ENCODE assay signal across 30 mouse cellular contexts in genomic region chr16:36102211-36102610, GRCm38 (mm10). TPM values are rescaled to one million over a fixed set of nuclear protein-coding genes. Genes with fewer than 3 reads are reported as not detected.
"Had no signal": no experiment of that assay in that cellular context is flagged by ENCODE, and none has a peak within 500 bp of the region (broad histone marks: within the 10 kb centered on the region; RNA-seq: fewer than 3 reads in every experiment).

No protein-coding gene starts in this region.

- H3K36me3 ChIP-seq: heart, embryonic 12.5 days; hindbrain, embryonic 10.5 days; hindbrain, embryonic 12.5 days; intestine, embryonic 15.5 days; kidney, embryonic 15.5 days; limb, embryonic 10.5 days; limb, embryonic 12.5 days; liver, embryonic 13.5 days; liver, embryonic 15.5 days had no signal

- H3K27me3 ChIP-seq: heart, embryonic 12.5 days; hindbrain, embryonic 12.5 days; intestine, embryonic 15.5 days; kidney, embryonic 15.5 days; limb, embryonic 12.5 days; liver, embryonic 13.5 days; liver, embryonic 15.5 days had no signal

- ATAC-seq: hindbrain, embryonic 16.5 days; inflammation-experienced regulatory T-cells, adult 6 months; intestine, embryonic 15.5 days had no signal

- H3K9ac ChIP-seq: heart, embryonic 12.5 days; hindbrain, embryonic 12.5 days; hindbrain, embryonic 14.5 days; intestine, embryonic 15.5 days; kidney, embryonic 15.5 days; limb, embryonic 12.5 days; liver, embryonic 13.5 days; liver, embryonic 15.5 days had no signal

- H3K4me2 ChIP-seq: heart, embryonic 12.5 days; hindbrain, embryonic 12.5 days; hindbrain, embryonic 14.5 days; intestine, embryonic 15.5 days; kidney, embryonic 15.5 days; limb, embryonic 12.5 days; liver, embryonic 11.5 days; liver, embryonic 13.5 days; liver, embryonic 15.5 days had no signal

- H3K4me3 ChIP-seq: gastrocnemius, adult 2 months; heart, adult 2 months; heart, embryonic 12.5 days; hindbrain, embryonic 10.5 days; hindbrain, embryonic 12.5 days; intestine, embryonic 15.5 days; kidney, embryonic 15.5 days; left cerebral cortex, adult 2 months; limb, embryonic 10.5 days; limb, embryonic 12.5 days; liver, embryonic 13.5 days; liver, embryonic 15.5 days had no signal

- H3K27ac ChIP-seq: gastrocnemius, adult 2 months; heart, adult 2 months; hindbrain, embryonic 10.5 days; hindbrain, embryonic 12.5 days; hindbrain, embryonic 14.5 days; intestine, embryonic 15.5 days; kidney, embryonic 15.5 days; kidney, postnatal 0 days; left cerebral cortex, adult 2 months; limb, embryonic 10.5 days; limb, embryonic 12.5 days; liver, embryonic 13.5 days; liver, embryonic 15.5 days had no signal

- H3K9me3 ChIP-seq: intestine, embryonic 15.5 days; kidney, embryonic 15.5 days; limb, embryonic 10.5 days; liver, embryonic 13.5 days; liver, embryonic 15.5 days had no signal

- DNase-seq: gastrocnemius, adult 2 months; gastrocnemius, postnatal 10 days; gastrocnemius, postnatal 25 days; heart, adult 2 months; heart, postnatal 10 days; heart, postnatal 4 days; kidney, adult 11 months; kidney, adult 2 months; kidney, adult 9 months; kidney, postnatal 14 days; kidney, postnatal 36 days; liver; liver, embryonic 13.5 days had no signal

- H3K4me1 ChIP-seq: heart, embryonic 12.5 days; hindbrain, embryonic 10.5 days; hindbrain, embryonic 12.5 days; intestine, embryonic 15.5 days; kidney, embryonic 15.5 days; limb, embryonic 10.5 days; limb, embryonic 12.5 days; liver, embryonic 13.5 days; liver, embryonic 15.5 days had no signal

RNA-seq across cellular contexts. Expression of gene Csta1, which starts 28.8 kb away (rescaled TPM):
- polyA plus RNA-seq: heart, adult 2 months; heart, embryonic 12.5 days; heart, embryonic 14.5 days; heart, embryonic 16.5 days; hindbrain, embryonic 10.5 days; hindbrain, embryonic 12.5 days; hindbrain, embryonic 14.5 days; hindbrain, embryonic 16.5 days; kidney, adult 2 months; kidney, postnatal 0 days; large intestine, adult 2 months; liver, embryonic 11.5 days; liver, embryonic 13.5 days; liver, embryonic 15.5 days had no signal

RNA-seq across cellular contexts. Expression of gene Stfa2l1, which starts 54.4 kb away (rescaled TPM):
- polyA plus RNA-seq: heart, adult 2 months; heart, embryonic 12.5 days; hindbrain, embryonic 10.5 days; hindbrain, embryonic 12.5 days; hindbrain, embryonic 14.5 days; hindbrain, embryonic 16.5 days; inflammation-experienced regulatory T-cells, adult 6 months; kidney, adult 2 months; large intestine, adult 2 months; limb, embryonic 10.5 days; limb, embryonic 12.5 days had no signal
